Mouse (Mus musculus) gastrocnemius, postnatal 36 days (tissue): ENCODE data around the gene Chrna4. TPM values are rescaled to one million over a fixed set of nuclear protein-coding genes. Genes with fewer than 3 reads are reported as not detected.

ENCODE experiments used
- total RNA-seq, 2 experiments: library from RNA; stranded (reverse); gene quantifications; 2 replicates each; pipeline ENCODE4 v1.2.3; 2021

Gene Chrna4
- total RNA-seq, 2 experiments from 2014 or later, result 0.15 to 0.37 TPM

Other genes starting within 250 kb of the Chrna4 start
- 10 to 100 TPM; 33.5 to 37.3 TPM for gene Ythdf1, start 122.6 kb downstream of the Chrna4 start, total RNA-seq
- gene Birc7, start 114.5 kb downstream of the Chrna4 start, total RNA-seq, result not detected
- not detected for gene Nkain4, start 88.8 kb downstream of the Chrna4 start, total RNA-seq
- 10 to 100 TPM; 28.3 to 30.0 TPM for gene Arfgap1, start 76.3 kb downstream of the Chrna4 start, total RNA-seq
- gene Col20a1, start 57.0 kb downstream of the Chrna4 start, total RNA-seq, result 1 to 10 TPM; 1.6 to 1.8 TPM
- not detected for gene Kcnq2, start 91.8 kb upstream of the Chrna4 start, total RNA-seq
- gene Eef1a2, start 113.5 kb upstream of the Chrna4 start, total RNA-seq, result 1,000 to 10,000 TPM; 2,073 to 2,141 TPM
- 10 to 100 TPM; 40.4 to 45.1 TPM for gene Ppdpf, start 143.7 kb upstream of the Chrna4 start, total RNA-seq
- gene Ptk6, start 159.2 kb upstream of the Chrna4 start, total RNA-seq, result not detected
- gene Srms, start 169.6 kb upstream of the Chrna4 start, total RNA-seq, result under 1 TPM; 0.22 to 0.38 TPM
- not detected for gene Fndc11, start 176.5 kb upstream of the Chrna4 start, total RNA-seq
- gene Helz2, start 198.5 kb upstream of the Chrna4 start, total RNA-seq, result 1 to 10 TPM; 2.7 to 3.3 TPM
- gene Gmeb2, start 244.5 kb upstream of the Chrna4 start, total RNA-seq, result 10 to 100 TPM in 1 of 2 experiments, 1 to 10 TPM in 1; 7.3 to 10.6 TPM